Mouse (Mus musculus): ENCODE results near the gene Jmjd6. TPM values are rescaled to one million over a fixed set of nuclear protein-coding genes. Genes with fewer than 3 reads are reported as not detected.

The Jmjd6 gene
- total and polyA plus RNA-seq, 3 experiments: 106 to 116 (median 109) TPM

DNA sequence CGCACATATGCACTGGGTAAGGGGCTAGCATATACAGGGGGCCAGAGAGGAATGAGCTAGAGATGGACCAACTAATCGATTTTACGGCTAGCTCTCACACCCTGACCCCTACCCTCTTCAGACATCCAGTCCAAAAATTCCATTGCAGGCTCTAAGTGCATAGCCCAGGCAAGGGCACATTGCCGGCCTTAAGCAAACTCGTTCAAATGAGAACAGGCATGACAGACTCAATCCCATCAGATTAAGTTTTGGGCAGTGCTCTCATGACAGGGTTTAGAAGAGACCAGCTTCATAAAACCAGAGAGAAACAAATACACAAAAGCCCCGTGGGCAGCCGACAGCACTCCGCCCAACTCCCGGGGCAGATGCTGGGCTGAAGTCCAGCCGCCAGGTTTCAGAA lies 21.0 kb downstream of the Jmjd6 start:
- Histone ChIP-seq H3K9ac (ENCODE audit: insufficient read depth, low read depth) (no peak overlapping the region), H3K27me3 (replicated peaks) (no peaks in the 10 kb centered on the region), H3K9me3 (replicated peaks; ENCODE audit: low read length) (no peaks in the 10 kb centered on the region), H3K4me2 (ENCODE audit: insufficient read depth, low read depth, poor library complexity, severe bottlenecking) (no peak overlapping the region), H3K27ac (ENCODE audit: insufficient read depth, low read depth) (no peak overlapping the region), H3K36me3 (replicated peaks in 1 of 2; ENCODE audit: control insufficient read depth in 1 of 2, insufficient read depth in 1 of 2, low read length in 1 of 2) (no peaks in the 10 kb centered on the region), H3K4me1 (ENCODE audit: control insufficient read depth in 1 of 2, insufficient read depth in 2 of 2) (0 out of 4 replicates have a peak, but pooled peaks cover 0 to 2% of the 10 kb centered on the region in 2 experiments), H3K4me3 (replicated peaks in 1 of 3; ENCODE audit: low read depth in 2 of 3, low read length in 2 of 3, poor library complexity in 1 of 3) (no peak overlapping the region), H3K79me2 (replicated peaks; ENCODE audit: control insufficient read depth, extremely low read depth, insufficient read depth, poor library complexity, severe bottlenecking) (no peaks in the 10 kb centered on the region)
- DNase-seq (ENCODE audit: extremely low read depth): no peak
- TF ChIP-seq MAX (IDR thresholded peaks at IDR 0.05; ENCODE audit: low read length) (no peak), ZMIZ1 (IDR thresholded peaks at IDR 0.05; ENCODE audit: low read depth, low read length) (no peak), POLR2A (IDR thresholded peaks at IDR 0.05; ENCODE audit: low read depth, low read length) (no peak)
- in situ Hi-C loops (cut with MboI; ENCODE audit: low pct_ligation_motif_present, low pct_unique_long_range_greater_than_20kb, low sequenced_read_pairs) (no loop called here), dilution Hi-C loops (cut with MboI; ENCODE audit: extremely low pct_ligation_motif_present, extremely low pct_unique_long_range_greater_than_20kb, low sequenced_read_pairs) (no loop called here)

GRCm38 (mm10) chr11:116821057-116821940 lies 21.9 kb downstream of the Jmjd6 start:
- H3K79me2 ChIP-seq (replicated peaks; ENCODE audit: control insufficient read depth, extremely low read depth, insufficient read depth, poor library complexity, severe bottlenecking): no peaks in the 10 kb centered on the region
- dilution Hi-C loops (cut with MboI; ENCODE audit: extremely low pct_ligation_motif_present, extremely low pct_unique_long_range_greater_than_20kb, low sequenced_read_pairs): no loop called here
- in situ Hi-C loops (cut with MboI; ENCODE audit: low pct_ligation_motif_present, low pct_unique_long_range_greater_than_20kb, low sequenced_read_pairs): no loop called here
- no peaks in the 10 kb centered on the region for H3K27me3 ChIP-seq (replicated peaks)
- H3K9me3 ChIP-seq (replicated peaks; ENCODE audit: low read length): no peaks in the 10 kb centered on the region
- no peak overlapping the region for H3K9ac ChIP-seq (ENCODE audit: insufficient read depth, low read depth)
- H3K4me2 ChIP-seq (ENCODE audit: insufficient read depth, low read depth, poor library complexity, severe bottlenecking): no peak overlapping the region
- H3K4me1 ChIP-seq (ENCODE audit: control insufficient read depth in 1 of 2, insufficient read depth in 2 of 2): 0 out of 4 replicates have a peak, but pooled peaks cover 0 to 2% of the 10 kb centered on the region in 2 experiments
- TF ChIP-seq CTCF (conservative IDR thresholded peaks at IDR 0.05 in 1 of 2, IDR thresholded peaks at IDR 0.05 in 1 of 2; ENCODE audit: low read depth in 2 of 2, low read length in 2 of 2) (no peak), USF1 (IDR thresholded peaks at IDR 0.05; ENCODE audit: low read depth, low read length) (no peak), IRF4 (IDR thresholded peaks at IDR 0.05; ENCODE audit: low read depth, low read length) (no peak), ZKSCAN1 (IDR thresholded peaks at IDR 0.05; ENCODE audit: borderline replicate concordance, low read depth, low read length) (no peak), ZNF384 (IDR thresholded peaks at IDR 0.05; ENCODE audit: low read depth, low read length) (no peak), NELFE (IDR thresholded peaks at IDR 0.05; ENCODE audit: low read depth, low read length) (no peak), CHD2 (IDR thresholded peaks at IDR 0.05; ENCODE audit: low read length) (no peak), JUN (IDR thresholded peaks at IDR 0.05; ENCODE audit: insufficient read depth, low read depth, low read length) (no peak), MYC (IDR thresholded peaks at IDR 0.05; ENCODE audit: low read depth, low read length) (no peak), POLR2A (IDR thresholded peaks at IDR 0.05; ENCODE audit: low read depth, low read length) (no peak), NRF1 (IDR thresholded peaks at IDR 0.05; ENCODE audit: low read depth, low read length) (no peak), ELF1 (IDR thresholded peaks at IDR 0.05; ENCODE audit: low read depth, low read length) (no peak), TCF12 (IDR thresholded peaks at IDR 0.05; ENCODE audit: low read depth, low read length) (no peak), ETS1 (conservative IDR thresholded peaks at IDR 0.05; ENCODE audit: low read depth, low read length) (no peak), MAFK (IDR thresholded peaks at IDR 0.05; ENCODE audit: insufficient replicate concordance, low read length) (no peak), BHLHE40 (IDR thresholded peaks at IDR 0.05; ENCODE audit: low read depth, low read length) (no peak), TBP (conservative IDR thresholded peaks at IDR 0.05; ENCODE audit: low read depth, low read length) (no peak), SMC3 (IDR thresholded peaks at IDR 0.05; ENCODE audit: low read depth, low read length) (no peak), USF2 (conservative IDR thresholded peaks at IDR 0.05; ENCODE audit: low read depth, low read length) (no peak)
- no peaks in the 10 kb centered on the region for H3K36me3 ChIP-seq (replicated peaks in 1 of 2; ENCODE audit: control insufficient read depth in 1 of 2, insufficient read depth in 1 of 2, low read length in 1 of 2)
- no peak overlapping the region for H3K4me3 ChIP-seq (replicated peaks in 1 of 3; ENCODE audit: low read depth in 2 of 3, low read length in 2 of 3, poor library complexity in 1 of 3)
- DNase-seq (ENCODE audit: extremely low read depth): no peak
- H3K27ac ChIP-seq (ENCODE audit: insufficient read depth, low read depth): no peak overlapping the region

All from CH12.LX (cell line).